Mouse (Mus musculus): ENCODE data around the gene Npy1r. TPM values are rescaled to one million over a fixed set of nuclear protein-coding genes. Genes with fewer than 3 reads are reported as not detected.

The Npy1r gene
- not detected for polyA plus RNA-seq (2017; shearing (Covaris generic))

GRCm38 (mm10) chr8:66696970-66697843 is at the start of gene Npy1r:
Gene Npy1r, plus strand, starts transcription at chr8:66697192.

DNA sequence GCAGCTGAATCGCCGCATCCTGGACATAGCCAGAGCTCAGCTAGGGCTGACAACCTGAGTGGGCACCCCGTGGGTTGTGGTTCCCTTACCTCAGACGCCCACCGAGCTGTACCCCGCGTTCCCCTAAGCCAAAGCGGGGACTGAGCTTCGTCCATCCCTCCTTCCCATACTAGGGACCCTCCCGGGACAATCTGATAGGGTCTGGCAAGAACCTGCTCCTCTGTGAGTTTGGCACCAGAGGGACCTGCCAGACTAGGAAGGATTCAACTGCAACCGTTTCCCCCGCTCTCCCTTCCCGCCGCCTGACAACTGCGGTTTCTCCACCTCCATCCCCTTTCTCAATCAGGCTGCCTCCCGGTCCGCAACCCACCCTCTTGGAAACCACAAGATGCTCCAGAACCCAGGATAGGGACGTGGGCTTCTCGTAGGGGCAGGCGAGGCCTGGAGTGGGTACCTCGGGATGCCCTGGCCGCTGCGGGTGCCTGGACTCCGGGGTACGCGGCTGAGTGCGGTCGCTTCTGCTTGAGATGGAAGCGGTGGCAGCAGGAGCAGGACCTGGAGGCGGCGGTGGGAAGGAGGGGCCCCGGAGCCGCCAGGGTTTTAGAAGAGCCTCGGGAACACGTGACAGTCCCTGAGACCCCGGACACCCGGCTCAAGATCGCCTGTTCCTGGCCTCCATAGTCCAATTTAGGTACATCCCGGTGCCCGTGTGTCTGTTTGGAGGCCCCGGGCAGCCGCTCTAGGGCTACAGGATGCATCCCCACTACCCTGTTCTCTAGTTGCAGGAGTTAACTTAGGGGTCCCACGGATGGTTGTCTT is 9.3 kb upstream of the Npy1r start, which contains the start of gene Npy5r:
Npy5r (minus strand) TSS at position 618 of the 819 bp plus-strand sequence.

Other genes starting within 250 kb of the Npy1r start
- 13.1 TPM for gene Tma16, start 210.7 kb upstream of the Npy1r start, polyA plus RNA-seq (2017; shearing (Covaris generic))
- gene Tktl2, start 185.4 kb upstream of the Npy1r start, polyA plus RNA-seq (2017; shearing (Covaris generic)), result 0.05 TPM
- not detected for gene Npy5r, start 9.1 kb upstream of the Npy1r start, polyA plus RNA-seq (2017; shearing (Covaris generic))
- 0.59 TPM for gene Naf1, start 163.0 kb downstream of the Npy1r start, polyA plus RNA-seq (2017; shearing (Covaris generic))